Mouse (Mus musculus) liver, embryonic 11.5 days (tissue): Measurements from ENCODE around the gene Pgp. TPM values are rescaled to one million over a fixed set of nuclear protein-coding genes. Genes with fewer than 3 reads are reported as not detected.

ENCODE experiments used
- ATAC-seq: fragments of 200-750 bp; cut with Nextera tagmentation; replicated peaks from 2 replicates; pipeline ENCODE4 v1.8.0; 2017; ENCODE audit warnings: moderate number of reproducible peaks, mild to moderate bottlenecking, moderate TSS enrichment, moderate library complexity; ENCODE audit not compliant: low FRiP score
- DNase-seq: peaks from one replicate; pipeline ENCODE4 v3.0.0-alpha.2; 2017; ENCODE audit warnings: low spot score
- H3K27ac ChIP-seq: fragments of 300-500 bp; sonication (generic); 2 replicates; pipeline ENCODE4 v1.5.1; 2014; ENCODE audit warnings: mild to moderate bottlenecking, low read depth, low read length, control low read depth
- H3K27me3 ChIP-seq: fragments of 300-500 bp; sonication (generic); replicated peaks from 2 replicates; pipeline ENCODE4 v1.6.1; 2014; ENCODE audit warnings: low read length, mixed read lengths; ENCODE audit not compliant: control insufficient read depth, insufficient read depth
- H3K36me3 ChIP-seq: fragments of 300-500 bp; sonication (generic); 2 replicates; pipeline ENCODE4 v1.6.1; 2014; ENCODE audit warnings: mild to moderate bottlenecking, low read length, moderate library complexity, mixed read lengths; ENCODE audit not compliant: control insufficient read depth, insufficient read depth
- H3K4me1 ChIP-seq: fragments of 300-500 bp; sonication (generic); replicated peaks from 2 replicates; pipeline ENCODE4 v1.6.1; 2014; ENCODE audit warnings: low read length, mixed read lengths; ENCODE audit not compliant: control insufficient read depth, insufficient read depth
- H3K4me2 ChIP-seq: fragments of 300-500 bp; sonication (generic); 2 replicates; pipeline ENCODE4 v1.6.1; 2014; ENCODE audit warnings: mild to moderate bottlenecking, control low read depth, moderate library complexity
- H3K4me3 ChIP-seq: fragments of 300-500 bp; sonication (generic); 2 replicates; pipeline ENCODE4 v1.5.1; 2014; ENCODE audit warnings: low read depth, low read length, control low read depth
- H3K9ac ChIP-seq: fragments of 300-500 bp; sonication (generic); 2 replicates; pipeline ENCODE4 v1.6.1; 2014; ENCODE audit warnings: low read depth, low read length, control low read depth
- H3K9me3 ChIP-seq: fragments of 300-500 bp; sonication (generic); 2 replicates; pipeline ENCODE4 v1.6.1; 2016; ENCODE audit warnings: low read length, inconsistent platforms, mixed read lengths; ENCODE audit not compliant: control insufficient read depth
- whole genome bisulfite sequencing: fragments of 180-500 bp; shearing (Covaris S2); extraction: QIAGEN DNeasy Blood & Tissue Kit; methylation state at CpG from one replicate; pipeline ENCODE4 v1.1.7; 2014; 5-methylcytosine and 5-hydroxymethylcytosine counted together
- polyA plus RNA-seq: library from polyadenylated mRNA; unstranded; fragments of >200 nt; fragmentation: Nextera tagmentation; extraction: Ambion mirVana; gene quantifications from 2 replicates; pipeline ENCODE4 v1.2.1, GENCODE M21; 2014

Gene Pgp
- polyA plus RNA-seq, 1 experiment from 2014 or later = 119 TPM

DNA sequence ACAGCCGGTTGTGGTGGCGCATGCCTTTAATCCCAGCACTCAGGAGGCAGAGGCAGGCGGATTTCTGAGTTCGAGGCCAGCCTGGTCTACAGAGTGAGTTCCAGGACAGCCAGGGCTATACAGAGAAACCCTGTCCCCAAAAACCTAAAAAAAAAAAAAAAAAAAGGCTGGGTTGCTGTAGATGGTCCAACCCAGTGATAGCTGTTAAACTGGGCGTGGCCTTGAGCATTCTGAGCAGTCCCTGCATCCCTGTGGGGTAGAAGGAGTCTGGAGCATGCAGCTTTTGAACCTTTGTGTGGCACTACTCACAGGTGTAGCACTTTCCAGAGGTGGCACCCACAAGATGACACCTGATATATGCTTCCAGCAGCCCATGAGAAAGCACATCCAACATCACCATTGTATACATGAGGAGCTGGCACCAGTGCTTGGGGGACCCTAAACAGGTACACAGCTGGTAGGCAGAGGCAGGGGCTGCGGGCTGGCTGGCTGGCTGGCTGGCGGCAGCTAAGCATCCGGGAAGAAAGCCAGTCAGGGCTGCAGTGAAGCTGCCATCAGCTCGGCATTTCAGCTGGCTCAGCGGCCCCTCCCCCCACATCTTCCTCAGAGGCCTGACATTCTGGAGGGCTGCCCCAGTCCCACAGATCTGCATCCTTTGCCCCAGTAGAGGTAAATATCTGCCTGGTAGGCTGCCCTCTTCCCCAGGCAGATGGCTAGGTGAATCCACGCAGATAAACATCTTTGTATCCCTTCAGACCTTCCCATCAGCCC, 15.1 kb downstream of the Pgp start:
- WGBS = 44% methylated on average over 11 of the region's 11 CpGs
- DNase-seq (no peak), ATAC-seq (no peak)
- Histone ChIP-seq H3K9me3 (no peaks in the 10 kb centered on the region), H3K4me2 (no peak overlapping the region), H3K36me3 (no peaks in the 10 kb centered on the region), H3K4me3 (no peak overlapping the region), H3K27ac (no peak overlapping the region), H3K9ac (no peak overlapping the region), H3K4me1 (peaks cover 16% of the 10 kb centered on the region), H3K27me3 (peaks cover 38% of the 10 kb centered on the region)

DNA sequence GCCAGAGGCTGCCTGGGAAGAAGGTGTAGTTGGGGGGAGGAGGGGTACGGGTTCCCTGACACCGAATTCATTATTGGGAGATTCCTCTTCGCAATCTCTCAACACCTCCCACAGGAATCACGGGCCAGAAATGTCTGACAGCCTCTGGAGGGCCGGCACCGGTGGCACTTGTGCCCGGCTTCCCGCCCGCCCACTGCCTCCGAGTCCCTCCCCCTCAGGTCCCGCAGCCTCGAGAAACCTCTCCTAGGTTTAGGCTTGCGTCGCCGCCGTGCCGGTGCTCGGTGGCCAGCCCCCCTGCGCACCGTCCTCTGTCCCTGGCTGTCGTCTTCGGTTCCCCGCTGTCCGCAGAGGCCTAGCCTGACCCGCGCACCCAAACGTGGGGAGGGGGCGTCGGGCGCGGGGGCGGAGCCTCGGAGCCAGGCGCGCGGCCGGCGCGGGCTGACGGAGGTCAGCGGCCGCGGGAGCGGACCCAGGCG, 18.0 kb downstream of the Pgp start, which contains the start of gene Caskin1:
Caskin1 (plus strand) TSS at position 416 of the 476 bp plus-strand sequence.
- peak within 1 kb of the TSS; percentile 64 for H3K4me3 ChIP-seq
- DNase-seq (no peak), ATAC-seq (no peak)
- WGBS = under 1% methylated on average over 43 of the region's 45 CpGs
- H3K4me1 ChIP-seq = peaks cover 14% of the 10 kb centered on the region; the same call in 1 of the 2 replicates
- H3K36me3 ChIP-seq = no peaks in the 10 kb centered on the region
- no peaks in the 10 kb centered on the region for H3K9me3 ChIP-seq
- peak within 1 kb of the TSS; percentile 92 for H3K4me2 ChIP-seq
- H3K9ac ChIP-seq = peak within 1 kb of the TSS; percentile 56
- peaks cover 41% of the 10 kb centered on the region for H3K27me3 ChIP-seq
- H3K27ac ChIP-seq = no peak within 1 kb of the TSS

DNA sequence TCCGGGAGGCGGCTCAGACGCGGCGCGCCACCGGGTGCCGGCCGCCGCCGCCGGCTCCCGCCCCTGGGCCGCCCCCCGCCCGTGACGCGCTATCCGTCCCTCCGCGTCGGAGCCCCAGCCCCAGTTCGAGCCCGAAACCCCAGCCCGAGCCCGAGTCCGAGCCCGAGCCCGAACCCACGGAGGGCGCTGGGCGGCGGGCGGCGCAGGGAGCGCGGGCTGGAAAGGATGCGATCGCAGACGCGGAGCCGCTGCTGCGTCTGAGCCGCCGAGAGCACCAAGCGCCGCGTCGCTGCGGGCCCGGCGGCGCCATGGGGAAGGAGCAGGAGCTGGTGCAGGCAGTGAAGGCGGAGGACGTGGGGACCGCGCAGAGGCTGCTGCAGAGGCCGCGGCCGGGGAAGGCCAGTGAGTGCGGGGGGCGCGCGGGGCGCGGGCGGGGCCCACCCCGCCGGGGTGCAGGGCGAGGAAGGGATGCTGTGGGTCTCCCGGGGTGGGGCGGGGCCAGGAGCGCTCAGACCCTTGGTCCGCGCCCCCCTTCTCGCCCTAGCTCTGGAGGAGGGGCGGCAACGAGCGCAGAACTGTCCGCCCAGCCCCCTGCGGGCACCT, 18.6 kb downstream of the Pgp start:
- no peaks in the 10 kb centered on the region for H3K9me3 ChIP-seq
- peaks cover 41% of the 10 kb centered on the region for H3K27me3 ChIP-seq
- no peak overlapping the region for H3K27ac ChIP-seq
- H3K9ac ChIP-seq = peak overlapping the region; percentile 56
- under 1% methylated on average over 76 of the region's 81 CpGs for WGBS
- H3K36me3 ChIP-seq = no peaks in the 10 kb centered on the region
- peak overlapping the region; percentile 92 for H3K4me2 ChIP-seq
- peak overlapping the region; percentile 64 for H3K4me3 ChIP-seq
- H3K4me1 ChIP-seq = peaks cover 14% of the 10 kb centered on the region; the same call in 1 of the 2 replicates
- DNase-seq = no peak
- peak; percentile 26; the same call in 1 of the 2 replicates for ATAC-seq

DNA sequence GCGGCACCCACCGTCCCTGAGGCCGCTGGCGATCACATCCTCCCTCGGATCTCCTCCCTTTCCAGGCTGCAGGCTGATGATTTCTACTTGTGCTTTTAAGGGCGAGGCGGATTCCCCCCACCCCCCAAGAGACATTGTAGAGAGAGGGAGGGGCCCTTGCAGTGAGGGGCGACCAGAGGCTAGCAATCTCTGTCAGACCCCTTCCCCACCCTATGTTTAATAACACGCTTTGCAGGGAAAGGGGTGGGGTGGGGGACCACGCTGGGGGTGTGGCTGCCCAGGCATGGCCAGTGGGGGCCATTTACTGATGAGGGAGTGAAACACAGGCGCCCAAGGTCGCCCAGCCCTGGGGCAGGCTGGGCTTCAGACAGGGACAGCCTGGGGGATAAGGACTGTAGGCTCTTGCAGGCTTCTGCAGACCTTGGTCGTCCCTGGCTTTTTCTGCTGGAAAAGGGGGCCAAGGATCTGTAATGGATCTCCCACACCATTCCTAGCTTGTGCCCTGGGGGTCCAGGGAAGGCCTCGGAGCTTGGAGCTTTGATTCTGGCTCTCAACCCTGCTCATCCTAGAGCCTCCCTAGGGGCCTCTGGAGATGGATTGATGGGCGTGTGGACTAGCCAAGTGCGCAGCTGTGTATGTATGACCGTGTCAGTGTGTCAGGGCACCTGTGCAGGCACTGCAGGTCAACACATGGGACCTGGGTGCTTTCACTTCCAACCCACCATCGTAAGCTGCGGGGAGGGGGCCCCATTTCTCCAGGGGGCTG, 19.3 kb downstream of the Pgp start:
- DNase-seq = no peak
- H3K9me3 ChIP-seq = no peaks in the 10 kb centered on the region
- H3K36me3 ChIP-seq = no peaks in the 10 kb centered on the region
- ATAC-seq = peak; percentile 29; the same call in 1 of the 2 replicates
- H3K27ac ChIP-seq = no peak overlapping the region
- peaks cover 41% of the 10 kb centered on the region for H3K27me3 ChIP-seq
- peak overlapping the region; percentile 92 for H3K4me2 ChIP-seq
- 25% methylated on average over 19 of the region's 19 CpGs for WGBS
- H3K4me3 ChIP-seq = peak overlapping the region; percentile 64
- H3K9ac ChIP-seq = peak overlapping the region; percentile 56; the same call in 1 of the 2 replicates
- peaks cover 14% of the 10 kb centered on the region; the same call in 1 of the 2 replicates for H3K4me1 ChIP-seq

DNA sequence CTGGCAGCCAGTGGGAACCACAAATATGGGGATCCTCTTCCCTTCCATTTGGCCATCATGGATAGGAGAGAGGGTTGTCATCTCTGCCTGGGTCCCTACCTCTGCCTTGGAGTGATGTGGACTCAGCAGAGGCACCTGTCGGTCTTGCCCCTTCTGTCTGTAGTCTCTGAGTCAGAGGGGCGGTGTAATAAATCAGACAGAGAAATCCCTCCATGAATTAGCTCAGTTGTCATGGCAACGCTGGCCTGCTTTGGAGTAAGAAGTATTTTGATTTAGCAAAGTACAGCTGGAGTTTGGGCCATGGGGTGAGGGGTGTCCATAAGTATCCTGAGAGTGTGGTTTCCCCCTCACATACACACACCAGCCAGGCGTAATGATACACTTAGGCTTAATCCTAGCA, 20.2 kb downstream of the Pgp start:
- no peaks in the 10 kb centered on the region for H3K9me3 ChIP-seq
- H3K4me3 ChIP-seq = no peak overlapping the region

DNA sequence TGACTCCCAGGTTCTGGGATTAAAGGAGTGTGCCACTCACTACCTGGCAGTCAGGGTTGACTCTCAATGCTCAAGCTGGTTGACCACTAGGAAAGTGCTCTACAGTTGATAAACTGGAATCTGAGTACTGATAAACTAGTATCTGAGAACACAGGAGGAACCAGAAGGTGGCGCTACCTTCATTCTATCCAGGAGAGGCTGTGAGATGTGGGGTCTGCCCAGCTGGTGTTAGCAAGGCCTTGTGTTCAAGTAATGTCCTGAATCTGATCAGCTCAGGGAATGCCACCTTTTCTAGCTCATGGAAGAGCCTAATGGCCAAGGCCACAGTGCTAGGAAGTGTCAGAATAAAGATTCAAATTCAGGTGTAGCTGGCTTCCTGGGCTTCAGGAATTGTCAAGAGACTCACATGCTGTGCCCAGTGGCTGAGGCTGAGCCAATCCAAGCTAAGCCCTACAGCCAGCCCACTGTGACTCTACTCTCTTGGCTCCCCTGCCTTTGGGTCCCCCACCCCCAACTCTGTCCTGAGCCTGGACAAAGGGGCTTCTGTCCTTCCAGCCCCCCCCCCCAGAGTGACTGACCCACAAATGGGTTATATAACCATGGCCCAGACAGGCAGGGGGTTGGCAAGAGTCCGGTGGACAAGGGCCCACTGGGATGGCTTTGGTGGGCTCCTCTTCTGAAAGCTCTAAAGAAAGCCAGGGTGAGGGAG, 24.6 kb downstream of the Pgp start:
- Histone ChIP-seq H3K9me3 (no peaks in the 10 kb centered on the region), H3K4me1 (no peaks in the 10 kb centered on the region), H3K4me3 (no peak overlapping the region), H3K9ac (no peak overlapping the region), H3K36me3 (no peaks in the 10 kb centered on the region), H3K27ac (no peak overlapping the region), H3K27me3 (peaks cover 8% of the 10 kb centered on the region), H3K4me2 (no peak overlapping the region)
- no peak for DNase-seq
- WGBS = 45% methylated on average over 2 of the region's 2 CpGs
- ATAC-seq = no peak

More for the DNA sequence above, 20.2 kb downstream of the Pgp start:
- Histone ChIP-seq H3K27ac (no peak overlapping the region), H3K4me1 (peaks cover 12% of the 10 kb centered on the region; the same call in 1 of the 2 replicates), H3K9ac (no peak overlapping the region), H3K36me3 (no peaks in the 10 kb centered on the region), H3K4me2 (no peak overlapping the region), H3K27me3 (peaks cover 41% of the 10 kb centered on the region)
- 76% methylated on average over 4 of the region's 4 CpGs for WGBS
- no peak for DNase-seq
- ATAC-seq = no peak

DNA sequence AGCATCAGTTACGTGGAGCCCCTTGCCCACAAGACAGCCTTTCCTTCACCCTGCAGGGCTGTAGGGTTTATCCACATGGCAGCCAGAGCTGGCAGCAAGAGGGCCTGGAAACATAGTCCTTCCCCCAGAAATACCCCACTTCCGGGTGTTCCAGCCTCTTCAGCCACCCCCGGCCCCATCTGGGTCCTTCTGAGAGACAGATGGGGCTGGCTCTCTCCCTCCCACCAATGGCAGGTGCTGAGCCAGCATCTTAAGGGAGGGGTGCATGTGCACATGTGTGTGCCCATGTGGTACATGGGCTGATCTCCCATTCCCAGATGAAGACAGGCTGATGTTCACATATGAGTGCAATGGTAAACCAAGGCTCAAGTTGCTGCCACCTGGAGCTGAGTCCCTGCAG, 25.3 kb downstream of the Pgp start:
- Histone ChIP-seq H3K4me2 (no peak overlapping the region), H3K27ac (no peak overlapping the region), H3K27me3 (peaks cover 1% of the 10 kb centered on the region), H3K9ac (no peak overlapping the region), H3K4me3 (no peak overlapping the region), H3K36me3 (no peaks in the 10 kb centered on the region), H3K9me3 (no peaks in the 10 kb centered on the region), H3K4me1 (no peaks in the 10 kb centered on the region)
- ATAC-seq = no peak
- 75% methylated on average over 3 of the region's 3 CpGs for WGBS
- no peak for DNase-seq

DNA sequence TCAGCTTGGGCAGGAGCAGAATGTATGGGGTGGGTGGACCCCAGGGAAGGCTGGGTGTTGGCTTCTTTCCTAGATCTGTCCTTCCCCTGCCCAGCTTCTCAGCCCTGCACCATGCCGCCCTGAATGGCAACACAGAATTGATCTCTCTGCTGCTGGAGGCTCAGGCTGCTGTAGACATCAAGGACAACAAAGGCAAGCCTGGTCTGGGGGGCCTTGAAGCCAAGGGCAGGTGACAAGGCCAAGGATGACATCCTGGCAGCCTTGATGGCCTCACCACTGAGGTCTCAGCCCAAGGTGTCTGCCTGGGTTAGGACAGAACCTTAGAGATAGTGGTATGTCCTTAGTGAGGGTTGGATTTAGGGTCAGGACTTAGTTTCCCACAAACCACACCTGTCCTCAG, 25.8 kb downstream of the Pgp start:
- Histone ChIP-seq H3K4me2 (no peak overlapping the region), H3K36me3 (no peaks in the 10 kb centered on the region), H3K4me1 (no peaks in the 10 kb centered on the region), H3K4me3 (no peak overlapping the region), H3K9ac (no peak overlapping the region), H3K9me3 (no peaks in the 10 kb centered on the region), H3K27me3 (no peaks in the 10 kb centered on the region), H3K27ac (no peak overlapping the region)
- no peak for ATAC-seq
- no peak for DNase-seq
- 65% methylated on average over 1 of the region's 1 CpGs for WGBS
